Mouse (Mus musculus) colon, adult 2 months (tissue): ENCODE results near the gene Nsmf. TPM values are rescaled to one million over a fixed set of nuclear protein-coding genes. Genes with fewer than 3 reads are reported as not detected.

Source experiments
- polyA plus RNA-seq: library from polyadenylated mRNA; depleted of rRNA; stranded (reverse); fragments of >200 nt; gene quantifications from 2 replicates; pipeline ENCODE4 v1.2.3, GENCODE M21; 2012; rRNA removed

Nsmf gene
- 234 and 268 TPM in 2 replicates for polyA plus RNA-seq

GRCm38 (mm10) chr2:25054221-25055067, at the start of gene Nsmf:
Gene Nsmf, plus strand, starts transcription at chr2:25054355.

GRCm38 (mm10) chr2:25080076-25080475, 25.9 kb downstream of the Nsmf start, which contains the start of gene Entpd8:
Gene Entpd8, plus strand, starts transcription at chr2:25080304.

GRCm38 (mm10) chr2:25095109-25095850, 41.1 kb downstream of the Nsmf start, which contains the start of gene Noxa1:
Gene Noxa1, minus strand, starts transcription at chr2:25095149.

Other genes with a start within 250 kb of the Nsmf start
- 45.7 and 53.8 TPM in 2 replicates for gene Ehmt1, start 134.7 kb upstream of the Nsmf start, polyA plus RNA-seq
- 267 and 362 TPM in 2 replicates for gene Arrdc1, start 119.1 kb upstream of the Nsmf start, polyA plus RNA-seq
- 5.0 and 5.2 TPM in 2 replicates for gene Zmynd19, start 104.6 kb upstream of the Nsmf start, polyA plus RNA-seq
- 11.0 and 12.1 TPM in 2 replicates for gene Dph7, start 92.0 kb upstream of the Nsmf start, polyA plus RNA-seq
- 25.2 and 27.7 TPM in 2 replicates for gene Mrpl41, start 79.3 kb upstream of the Nsmf start, polyA plus RNA-seq
- 11.7 and 11.8 TPM in 2 replicates for gene Pnpla7, start 78.3 kb upstream of the Nsmf start, polyA plus RNA-seq
- gene Entpd8, start 25.9 kb downstream of the Nsmf start, polyA plus RNA-seq, result 240 and 325 TPM in 2 replicates
- 82.7 and 117 TPM in 2 replicates for gene Noxa1, start 40.8 kb downstream of the Nsmf start, polyA plus RNA-seq
- gene Nrarp, start 126.4 kb downstream of the Nsmf start, polyA plus RNA-seq, result 38.5 and 40.0 TPM in 2 replicates
- 73.5 and 77.4 TPM in 2 replicates for gene Tor4a, start 142.5 kb downstream of the Nsmf start, polyA plus RNA-seq
- gene Nelfb, start 157.1 kb downstream of the Nsmf start, polyA plus RNA-seq, result 58.5 and 62.9 TPM in 2 replicates
- 0.19 TPM in 1 of 2 replicates, not detected in the other for gene Stpg3, start 160.3 kb downstream of the Nsmf start, polyA plus RNA-seq
- 0.10 TPM in 1 of 2 replicates, not detected in the other for gene Fam166a, start 164.4 kb downstream of the Nsmf start, polyA plus RNA-seq
- 680 and 930 TPM in 2 replicates for gene Tubb4b, start 170.3 kb downstream of the Nsmf start, polyA plus RNA-seq
- gene Slc34a3, start 180.0 kb downstream of the Nsmf start, polyA plus RNA-seq, result 0.06 TPM in 1 of 2 replicates, not detected in the other
- gene Rnf224, start 182.4 kb downstream of the Nsmf start, polyA plus RNA-seq, result not detected in 2 replicates
- 17.8 and 19.3 TPM in 2 replicates for gene Rnf208, start 187.9 kb downstream of the Nsmf start, polyA plus RNA-seq
- 0.41 TPM in 1 of 2 replicates, not detected in the other for gene Cysrt1, start 188.1 kb downstream of the Nsmf start, polyA plus RNA-seq
- 26.9 and 28.8 TPM in 2 replicates for gene AL732309.1, start 192.5 kb downstream of the Nsmf start, polyA plus RNA-seq
- gene Tmem203, start 201.1 kb downstream of the Nsmf start, polyA plus RNA-seq, result 39.1 and 59.2 TPM in 2 replicates
- gene Tprn, start 208.3 kb downstream of the Nsmf start, polyA plus RNA-seq, result 194 and 199 TPM in 2 replicates
- 68.4 and 69.1 TPM in 2 replicates for gene Ssna1, start 218.1 kb downstream of the Nsmf start, polyA plus RNA-seq
- 80.9 and 85.4 TPM in 2 replicates for gene Anapc2, start 218.1 kb downstream of the Nsmf start, polyA plus RNA-seq
- not detected in 2 replicates for gene Tmem210, start 233.8 kb downstream of the Nsmf start, polyA plus RNA-seq
- 197 and 281 TPM in 2 replicates for gene Lrrc26, start 235.6 kb downstream of the Nsmf start, polyA plus RNA-seq